Mouse (Mus musculus): Measurements from ENCODE around the gene Prrc2a. TPM values are rescaled to one million over a fixed set of nuclear protein-coding genes. Genes with fewer than 3 reads are reported as not detected.
A peak's percentile ranks its signal among the peaks of the same experiment; 100 is the strongest.

The Prrc2a gene
- polyA plus RNA-seq, 1 experiment from 2014 or later: 281 TPM

DNA sequence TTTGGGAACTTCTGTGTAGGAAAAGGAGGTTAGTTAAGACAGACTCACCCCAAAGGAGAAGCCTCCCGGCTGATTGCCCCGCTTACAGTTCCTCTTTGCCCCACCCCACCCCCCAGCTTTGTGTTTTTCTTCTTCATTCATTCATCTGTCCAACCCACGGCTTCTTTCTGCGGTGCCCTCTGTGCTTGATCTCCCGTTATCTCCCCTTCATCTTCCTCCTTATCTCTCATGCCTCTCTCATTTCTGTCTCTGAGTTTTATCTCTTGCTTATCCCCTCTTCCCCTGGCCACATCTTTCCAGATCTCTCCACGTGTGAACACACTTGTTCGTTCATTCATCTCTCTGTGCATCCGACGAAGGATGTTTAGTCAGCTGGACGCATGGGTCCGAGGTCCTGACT lies 36.4 kb upstream of the Prrc2a start:
- Histone ChIP-seq H3K4me3 (ENCODE audit: low read depth, low read length) (no peak overlapping the region), H3K4me2 (ENCODE audit: low read depth, low read length, severe bottlenecking) (no peak overlapping the region), H3K4me1 (replicated peaks; ENCODE audit: control insufficient read depth, insufficient read depth, low read length) (no peaks in the 10 kb centered on the region; the same call in 1 of the 2 replicates), H3K9me3 (ENCODE audit: control insufficient read depth, low read length) (no peaks in the 10 kb centered on the region), H3K9ac (ENCODE audit: low read length) (no peak overlapping the region), H3K27ac (ENCODE audit: low read depth, low read length) (no peak overlapping the region), H3K27me3 (ENCODE audit: control insufficient read depth, insufficient read depth, low read length) (peaks cover 8% of the 10 kb centered on the region), H3K36me3 (ENCODE audit: control insufficient read depth, insufficient read depth, low read length) (no peaks in the 10 kb centered on the region)
- no peak for DNase-seq (ENCODE audit: low spot score)
- WGBS: 76% methylated on average over 11 of the region's 11 CpGs
- ATAC-seq (replicated peaks; ENCODE audit: low FRiP score): no peak

DNA sequence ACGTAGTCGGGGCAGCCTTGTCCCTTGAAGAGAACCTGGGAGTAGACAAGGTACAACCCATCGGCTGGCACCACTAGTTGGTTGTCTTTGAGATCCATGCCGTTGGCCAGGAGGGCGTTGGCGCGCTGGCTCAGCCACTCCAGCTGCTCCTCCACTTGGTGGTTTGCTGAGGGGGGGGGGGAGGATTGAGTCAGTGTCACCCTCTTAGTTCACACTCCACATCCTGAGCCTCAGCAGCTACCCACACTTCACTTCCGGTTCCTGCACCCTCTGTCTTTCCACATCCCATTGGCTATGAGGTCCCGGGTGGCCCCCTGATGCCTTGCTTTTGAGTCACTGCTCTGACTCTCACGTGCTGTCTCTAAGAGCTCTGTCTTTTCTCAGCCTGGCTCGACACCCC lies 35.7 kb upstream of the Prrc2a start:
- H3K9me3 ChIP-seq (ENCODE audit: control insufficient read depth, low read length): no peaks in the 10 kb centered on the region
- ATAC-seq (replicated peaks; ENCODE audit: low FRiP score): no peak
- WGBS: 89% methylated on average over 11 of the region's 11 CpGs
- no peak overlapping the region for H3K4me3 ChIP-seq (ENCODE audit: low read depth, low read length)
- no peaks in the 10 kb centered on the region for H3K36me3 ChIP-seq (ENCODE audit: control insufficient read depth, insufficient read depth, low read length)
- H3K9ac ChIP-seq (ENCODE audit: low read length): no peak overlapping the region
- DNase-seq (ENCODE audit: low spot score): no peak
- H3K27me3 ChIP-seq (ENCODE audit: control insufficient read depth, insufficient read depth, low read length): peaks cover 15% of the 10 kb centered on the region
- H3K27ac ChIP-seq (ENCODE audit: low read depth, low read length): no peak overlapping the region
- H3K4me2 ChIP-seq (ENCODE audit: low read depth, low read length, severe bottlenecking): no peak overlapping the region
- H3K4me1 ChIP-seq (replicated peaks; ENCODE audit: control insufficient read depth, insufficient read depth, low read length): peaks cover 3% of the 10 kb centered on the region; the same call in 1 of the 2 replicates

DNA sequence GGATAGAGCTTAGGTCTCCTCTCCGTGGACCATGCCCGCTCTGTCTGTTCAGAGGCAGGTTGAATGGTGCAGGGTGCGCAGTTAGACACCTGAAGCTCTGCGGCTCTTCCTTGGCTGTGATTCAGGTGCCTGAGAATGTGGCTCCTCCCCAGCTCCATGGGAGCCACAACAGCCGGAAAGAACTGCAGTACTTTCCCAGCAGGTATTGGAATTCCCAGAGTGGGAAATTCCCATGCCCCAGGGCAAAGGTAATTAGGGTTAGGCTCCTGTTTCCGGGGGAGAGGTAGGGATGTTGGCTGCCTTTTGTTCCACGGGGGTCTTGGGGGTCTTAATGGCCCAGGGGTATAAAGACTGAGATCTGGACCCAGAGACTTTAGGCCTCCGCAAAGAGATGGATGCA lies 34.2 kb upstream of the Prrc2a start:
- H3K27me3 ChIP-seq (ENCODE audit: control insufficient read depth, insufficient read depth, low read length): peaks cover 20% of the 10 kb centered on the region
- no peak for DNase-seq (ENCODE audit: low spot score)

DNA sequence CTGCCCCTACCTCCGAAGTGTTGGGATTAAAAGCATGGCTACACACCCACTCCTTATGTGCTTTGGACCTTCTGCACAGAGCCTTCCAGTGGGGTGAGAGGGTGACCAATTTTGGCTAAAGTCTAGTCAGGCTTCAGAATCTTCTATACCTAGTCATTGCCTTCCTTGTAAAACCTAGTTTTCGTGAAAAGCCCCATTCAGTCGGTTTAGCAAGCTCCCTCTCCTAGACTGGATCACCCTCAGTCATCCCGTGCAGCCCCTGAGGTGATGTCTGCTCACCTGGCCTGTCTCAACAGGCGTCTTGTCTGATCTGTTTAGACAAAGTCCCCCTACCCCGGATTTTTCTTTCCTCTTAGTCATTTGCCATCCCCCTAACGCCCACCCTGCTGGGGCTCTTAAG lies 33.3 kb upstream of the Prrc2a start:
- H3K27me3 ChIP-seq (ENCODE audit: control insufficient read depth, insufficient read depth, low read length): peaks cover 20% of the 10 kb centered on the region

More for the DNA sequence above, 34.2 kb upstream of the Prrc2a start:
- Histone ChIP-seq H3K36me3 (ENCODE audit: control insufficient read depth, insufficient read depth, low read length) (no peaks in the 10 kb centered on the region), H3K4me3 (ENCODE audit: low read depth, low read length) (no peak overlapping the region), H3K27ac (ENCODE audit: low read depth, low read length) (no peak overlapping the region), H3K9me3 (ENCODE audit: control insufficient read depth, low read length) (no peaks in the 10 kb centered on the region), H3K4me2 (ENCODE audit: low read depth, low read length, severe bottlenecking) (no peak overlapping the region), H3K9ac (ENCODE audit: low read length) (no peak overlapping the region), H3K4me1 (replicated peaks; ENCODE audit: control insufficient read depth, insufficient read depth, low read length) (peaks cover 3% of the 10 kb centered on the region; the same call in 1 of the 2 replicates)
- WGBS: 24% methylated on average over 8 of the region's 8 CpGs
- no peak for ATAC-seq (replicated peaks; ENCODE audit: low FRiP score)

DNA sequence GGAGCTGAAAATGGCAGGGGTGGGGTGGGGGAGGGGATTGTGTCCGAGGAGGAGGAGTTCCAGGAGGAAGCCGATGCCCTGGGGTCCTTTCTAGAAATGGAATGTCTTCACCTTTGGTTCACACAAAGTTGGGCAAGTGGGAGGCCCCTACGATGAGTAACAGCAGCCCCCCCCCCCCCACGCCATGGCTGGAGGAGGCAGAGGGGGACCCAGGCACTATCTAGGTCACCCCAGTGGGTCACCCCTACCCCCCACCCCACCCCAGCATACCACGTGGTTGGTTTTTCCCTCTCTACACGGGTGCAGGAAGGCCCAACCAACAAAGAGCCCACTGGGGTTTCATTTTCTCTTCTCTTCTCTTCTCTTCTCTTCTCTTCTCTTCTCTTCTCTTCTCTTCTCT lies 32.4 kb upstream of the Prrc2a start:
- H3K9me3 ChIP-seq (ENCODE audit: control insufficient read depth, low read length): no peaks in the 10 kb centered on the region
- peaks cover 20% of the 10 kb centered on the region for H3K27me3 ChIP-seq (ENCODE audit: control insufficient read depth, insufficient read depth, low read length)
- H3K9ac ChIP-seq (ENCODE audit: low read length): no peak overlapping the region
- ATAC-seq (replicated peaks; ENCODE audit: low FRiP score) (no peak), DNase-seq (ENCODE audit: low spot score) (no peak)
- H3K36me3 ChIP-seq (ENCODE audit: control insufficient read depth, insufficient read depth, low read length): no peaks in the 10 kb centered on the region
- H3K4me3 ChIP-seq (ENCODE audit: low read depth, low read length): no peak overlapping the region
- H3K4me1 ChIP-seq (replicated peaks; ENCODE audit: control insufficient read depth, insufficient read depth, low read length): peaks cover 3% of the 10 kb centered on the region; the same call in 1 of the 2 replicates
- no peak overlapping the region for H3K4me2 ChIP-seq (ENCODE audit: low read depth, low read length, severe bottlenecking)
- 47% methylated on average over 6 of the region's 6 CpGs for WGBS
- no peak overlapping the region for H3K27ac ChIP-seq (ENCODE audit: low read depth, low read length)

More for the DNA sequence above, 33.3 kb upstream of the Prrc2a start:
- no peak overlapping the region for H3K4me2 ChIP-seq (ENCODE audit: low read depth, low read length, severe bottlenecking)
- no peaks in the 10 kb centered on the region for H3K36me3 ChIP-seq (ENCODE audit: control insufficient read depth, insufficient read depth, low read length)
- DNase-seq (ENCODE audit: low spot score) (no peak), ATAC-seq (replicated peaks; ENCODE audit: low FRiP score) (no peak)
- no peaks in the 10 kb centered on the region for H3K9me3 ChIP-seq (ENCODE audit: control insufficient read depth, low read length)
- H3K4me1 ChIP-seq (replicated peaks; ENCODE audit: control insufficient read depth, insufficient read depth, low read length): peaks cover 3% of the 10 kb centered on the region; the same call in 1 of the 2 replicates
- WGBS: 62% methylated on average over 7 of the region's 7 CpGs
- no peak overlapping the region for H3K4me3 ChIP-seq (ENCODE audit: low read depth, low read length)
- no peak overlapping the region for H3K27ac ChIP-seq (ENCODE audit: low read depth, low read length)
- no peak overlapping the region for H3K9ac ChIP-seq (ENCODE audit: low read length)

DNA sequence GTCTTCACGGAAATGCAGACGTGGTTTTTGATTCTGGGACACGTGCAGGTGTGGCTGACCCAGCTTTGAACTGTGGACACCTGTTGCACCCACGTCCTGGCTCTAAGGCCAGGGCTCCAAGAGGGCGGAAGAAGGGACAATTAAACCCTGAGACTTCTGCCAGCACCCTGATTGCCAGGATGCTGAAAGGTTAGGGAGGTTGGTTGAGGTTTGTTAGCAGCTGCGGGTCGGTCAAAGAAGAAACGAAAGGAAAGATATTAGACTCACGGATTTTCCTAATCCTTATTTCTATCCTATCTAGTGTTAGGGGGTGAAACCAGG lies 31.6 kb upstream of the Prrc2a start:
- peak overlapping the region; percentile 32; the same call in 1 of the 2 replicates for H3K4me3 ChIP-seq (ENCODE audit: low read depth, low read length)
- no peak overlapping the region for H3K27ac ChIP-seq (ENCODE audit: low read depth, low read length)
- no peaks in the 10 kb centered on the region for H3K36me3 ChIP-seq (ENCODE audit: control insufficient read depth, insufficient read depth, low read length)
- H3K9me3 ChIP-seq (ENCODE audit: control insufficient read depth, low read length): no peaks in the 10 kb centered on the region
- peaks cover 20% of the 10 kb centered on the region for H3K27me3 ChIP-seq (ENCODE audit: control insufficient read depth, insufficient read depth, low read length)
- WGBS: 31% methylated on average over 9 of the region's 9 CpGs
- DNase-seq (ENCODE audit: low spot score) (no peak), ATAC-seq (replicated peaks; ENCODE audit: low FRiP score) (no peak)
- H3K9ac ChIP-seq (ENCODE audit: low read length): no peak overlapping the region; the same call in 1 of the 2 replicates
- H3K4me1 ChIP-seq (replicated peaks; ENCODE audit: control insufficient read depth, insufficient read depth, low read length): peaks cover 3% of the 10 kb centered on the region; the same call in 1 of the 2 replicates
- H3K4me2 ChIP-seq (ENCODE audit: low read depth, low read length, severe bottlenecking): peak overlapping the region; percentile 59

DNA sequence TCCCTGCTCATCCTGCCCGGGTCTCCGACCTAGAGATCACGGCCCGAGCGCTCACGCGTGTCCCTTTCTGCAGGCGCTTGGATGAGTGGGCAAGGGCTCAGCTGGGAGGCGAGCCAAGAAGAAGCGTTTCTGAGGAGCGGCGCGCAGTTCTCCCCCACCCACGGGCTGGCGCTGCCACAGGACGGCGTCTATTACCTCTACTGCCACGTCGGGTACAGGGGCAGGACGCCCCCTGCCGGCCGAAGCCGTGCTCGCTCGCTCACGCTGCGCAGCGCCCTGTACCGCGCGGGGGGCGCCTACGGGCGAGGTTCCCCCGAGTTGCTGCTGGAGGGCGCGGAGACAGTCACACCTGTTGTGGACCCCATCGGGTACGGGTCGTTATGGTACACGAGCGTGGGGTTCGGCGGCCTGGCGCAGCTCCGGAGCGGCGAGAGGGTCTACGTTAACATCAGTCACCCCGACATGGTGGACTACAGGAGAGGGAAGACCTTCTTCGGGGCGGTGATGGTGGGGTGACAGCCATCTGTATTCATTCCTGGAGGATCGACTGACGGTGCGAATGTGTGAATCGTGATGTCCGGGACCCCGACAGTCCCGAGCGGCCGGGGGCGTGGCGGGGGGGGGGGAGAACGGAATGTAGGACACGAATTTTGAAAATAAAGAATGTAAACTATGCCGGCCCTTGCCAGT lies 31.1 kb upstream of the Prrc2a start:
- DNase-seq (ENCODE audit: low spot score) (peak; percentile 86), ATAC-seq (replicated peaks; ENCODE audit: low FRiP score) (peak; percentile 72)
- no peak overlapping the region for H3K27ac ChIP-seq (ENCODE audit: low read depth, low read length)
- no peaks in the 10 kb centered on the region for H3K9me3 ChIP-seq (ENCODE audit: control insufficient read depth, low read length)
- H3K4me3 ChIP-seq (ENCODE audit: low read depth, low read length): peak overlapping the region; percentile 32
- peaks cover 20% of the 10 kb centered on the region for H3K27me3 ChIP-seq (ENCODE audit: control insufficient read depth, insufficient read depth, low read length)
- WGBS: 2% methylated on average over 66 of the region's 66 CpGs
- peaks cover 3% of the 10 kb centered on the region; the same call in 1 of the 2 replicates for H3K4me1 ChIP-seq (replicated peaks; ENCODE audit: control insufficient read depth, insufficient read depth, low read length)
- peak overlapping the region; percentile 32 for H3K9ac ChIP-seq (ENCODE audit: low read length)
- H3K4me2 ChIP-seq (ENCODE audit: low read depth, low read length, severe bottlenecking): peak overlapping the region; percentile 59
- no peaks in the 10 kb centered on the region for H3K36me3 ChIP-seq (ENCODE audit: control insufficient read depth, insufficient read depth, low read length)

DNA sequence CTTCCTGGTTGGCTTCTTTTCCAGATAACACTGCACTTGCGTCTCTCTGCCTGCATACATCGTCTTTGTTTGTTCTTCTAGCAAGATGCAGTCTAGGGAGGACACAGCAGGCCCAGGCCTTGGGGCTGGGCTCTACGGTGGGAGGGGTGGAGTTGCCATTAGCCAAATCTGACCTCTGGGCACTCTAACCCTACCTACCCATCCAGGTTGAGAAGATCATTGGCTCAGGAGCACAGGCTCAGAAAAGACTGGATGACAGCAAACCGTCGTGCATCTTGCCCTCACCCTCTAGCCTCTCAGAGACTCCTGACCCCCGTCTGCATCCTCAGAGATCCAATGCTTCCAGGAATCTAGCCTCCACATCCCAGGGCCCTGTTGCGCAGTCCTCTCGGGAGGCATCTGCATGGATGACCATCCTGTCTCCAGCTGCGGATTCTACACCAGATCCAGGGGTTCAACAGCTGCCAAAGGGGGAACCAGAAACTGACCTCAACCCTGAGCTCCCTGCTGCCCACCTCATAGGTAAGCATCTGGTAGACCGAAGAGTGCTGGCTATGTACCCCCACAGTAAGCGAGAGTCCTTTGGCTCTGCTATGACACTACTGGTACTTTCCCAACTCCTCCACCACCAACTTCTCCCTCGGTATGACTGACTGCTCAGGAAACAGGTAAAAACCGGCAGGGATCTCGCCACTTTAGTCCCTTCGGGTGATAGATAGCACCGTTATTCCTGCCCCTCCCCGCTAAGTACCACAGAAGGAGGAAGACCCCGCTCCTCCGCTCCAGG lies 30.3 kb upstream of the Prrc2a start:
- no peak for DNase-seq (ENCODE audit: low spot score)
- ATAC-seq (replicated peaks; ENCODE audit: low FRiP score): no peak
- no peak overlapping the region for H3K27ac ChIP-seq (ENCODE audit: low read depth, low read length)

More for the DNA sequence above, 30.3 kb upstream of the Prrc2a start:
- peaks cover 3% of the 10 kb centered on the region; the same call in 1 of the 2 replicates for H3K4me1 ChIP-seq (replicated peaks; ENCODE audit: control insufficient read depth, insufficient read depth, low read length)
- peaks cover 18% of the 10 kb centered on the region for H3K27me3 ChIP-seq (ENCODE audit: control insufficient read depth, insufficient read depth, low read length)
- WGBS: 49% methylated on average over 18 of the region's 19 CpGs
- H3K36me3 ChIP-seq (ENCODE audit: control insufficient read depth, insufficient read depth, low read length): no peaks in the 10 kb centered on the region
- H3K9me3 ChIP-seq (ENCODE audit: control insufficient read depth, low read length): no peaks in the 10 kb centered on the region
- peak overlapping the region; percentile 32 for H3K4me3 ChIP-seq (ENCODE audit: low read depth, low read length)
- H3K9ac ChIP-seq (ENCODE audit: low read length): peak overlapping the region; percentile 32
- peak overlapping the region; percentile 59 for H3K4me2 ChIP-seq (ENCODE audit: low read depth, low read length, severe bottlenecking)
